Mouse (Mus musculus) liver, embryonic 13.5 days (tissue): ENCODE data around the gene Col3a1. TPM values are rescaled to one million over a fixed set of nuclear protein-coding genes. Genes with fewer than 3 reads are reported as not detected.

Experiments used
- microRNA-seq: library from miRNA; unstranded; fragments of <30 nt; microRNA quantifications from one replicate; pipeline ENCODE4, GENCODE M21; 2016
- polyA plus RNA-seq: library from polyadenylated mRNA; unstranded; fragments of >200 nt; fragmentation: Nextera tagmentation; extraction: Ambion mirVana; gene quantifications from 2 replicates; pipeline ENCODE4 v1.2.1, GENCODE M21; 2015

Gene Col3a1
- polyA plus RNA-seq, 1 experiment from 2014 or later = 121 TPM

Small RNA genes lying within 50 kb of the gene (microRNA-seq; reads per million reads assigned to microRNA genes)
- not detected for gene Gm47302

Other genes with a start within 250 kb of the Col3a1 start
- 7.5 and 8.9 TPM in 2 replicates for gene Col5a2, start 191.7 kb downstream of the Col3a1 start, polyA plus RNA-seq